Mouse (Mus musculus): Measurements from ENCODE around the gene Sycp2. TPM values are rescaled to one million over a fixed set of nuclear protein-coding genes. Genes with fewer than 3 reads are reported as not detected.

The Sycp2 gene
- polyA plus RNA-seq, 1 experiment, result not detected

- no peak overlapping the region for H3K4me3 ChIP-seq
- no peak overlapping the region for H3K4me2 ChIP-seq (ENCODE audit: low read depth)
- no peaks in the 10 kb centered on the region for H3K79me2 ChIP-seq (ENCODE audit: control insufficient read depth, insufficient read depth)
- no peaks in the 10 kb centered on the region for H3K36me3 ChIP-seq (ENCODE audit: control insufficient read depth, insufficient read depth)
- H3ac ChIP-seq (ENCODE audit: control insufficient read depth, insufficient read length), result no peak overlapping the region
- TF ChIP-seq USF1 (IDR thresholded peaks at IDR 0.05; ENCODE audit: low read depth), result no peak
- TF ChIP-seq SRF (IDR thresholded peaks at IDR 0.05; ENCODE audit: control insufficient read depth, insufficient read length, low read depth), result no peak
- no peak for TF ChIP-seq MAX (IDR thresholded peaks at IDR 0.05; ENCODE audit: low read depth)
- TF ChIP-seq TCF3 (IDR thresholded peaks at IDR 0.05; ENCODE audit: insufficient read length, low read depth), result no peak
- TF ChIP-seq POLR2AphosphoS2 (IDR thresholded peaks at IDR 0.05; ENCODE audit: insufficient read length, low read depth), result no peak
- no peak for TF ChIP-seq MYOD1 (IDR thresholded peaks at IDR 0.05; ENCODE audit: control insufficient read depth in 1 of 3, insufficient read length in 2 of 3, low read depth in 2 of 3)
- no peak for TF ChIP-seq CEBPB (IDR thresholded peaks at IDR 0.05; ENCODE audit: insufficient read depth, poor library complexity, severe bottlenecking)
- TF ChIP-seq MYOG (IDR thresholded peaks at IDR 0.05; ENCODE audit: control insufficient read depth in 1 of 3, insufficient read depth in 1 of 3, insufficient read length in 2 of 3, low read depth in 2 of 3), result no peak
- TF ChIP-seq TCF12 (IDR thresholded peaks at IDR 0.05; ENCODE audit: insufficient read depth, poor library complexity, severe bottlenecking), result no peak
- no peak for TF ChIP-seq POLR2A (IDR thresholded peaks at IDR 0.05; ENCODE audit: insufficient read length, low read depth)
- no peak for TF ChIP-seq E2F4 (IDR thresholded peaks at IDR 0.05; ENCODE audit: insufficient read depth)
- no peak for TF ChIP-seq REST (IDR thresholded peaks at IDR 0.05; ENCODE audit: insufficient read depth, insufficient read length)
- H3K27me3 ChIP-seq (ENCODE audit: control insufficient read depth, insufficient read depth, insufficient read length), result no peaks in the 10 kb centered on the region
These were observed 83.1 kb downstream of the Sycp2 start for GRCm38 (mm10) chr2:178324410-178324809.

GRCm38 (mm10) chr2:178321271-178321670, 86.2 kb downstream of the Sycp2 start:
- Histone ChIP-seq H3K79me2 (ENCODE audit: control insufficient read depth, insufficient read depth) (no peaks in the 10 kb centered on the region), H3ac (ENCODE audit: control insufficient read depth, insufficient read length) (no peak overlapping the region), H3K4me2 (ENCODE audit: low read depth) (no peak overlapping the region), H3K27me3 (ENCODE audit: control insufficient read depth, insufficient read depth, insufficient read length) (no peaks in the 10 kb centered on the region), H3K4me3 (no peak overlapping the region), H3K36me3 (ENCODE audit: control insufficient read depth, insufficient read depth) (no peaks in the 10 kb centered on the region)
- TF ChIP-seq E2F4 (IDR thresholded peaks at IDR 0.05; ENCODE audit: insufficient read depth) (no peak), POLR2AphosphoS2 (IDR thresholded peaks at IDR 0.05; ENCODE audit: insufficient read length, low read depth) (no peak), SRF (IDR thresholded peaks at IDR 0.05; ENCODE audit: control insufficient read depth, insufficient read length, low read depth) (no peak), MYOG (IDR thresholded peaks at IDR 0.05; ENCODE audit: control insufficient read depth in 1 of 3, insufficient read depth in 1 of 3, insufficient read length in 2 of 3, low read depth in 2 of 3) (no peak), TCF12 (IDR thresholded peaks at IDR 0.05; ENCODE audit: insufficient read depth, poor library complexity, severe bottlenecking) (no peak), MAX (IDR thresholded peaks at IDR 0.05; ENCODE audit: low read depth) (no peak), REST (IDR thresholded peaks at IDR 0.05; ENCODE audit: insufficient read depth, insufficient read length) (no peak), POLR2A (IDR thresholded peaks at IDR 0.05; ENCODE audit: insufficient read length, low read depth) (no peak), TCF3 (IDR thresholded peaks at IDR 0.05; ENCODE audit: insufficient read length, low read depth) (no peak), CEBPB (IDR thresholded peaks at IDR 0.05; ENCODE audit: insufficient read depth, poor library complexity, severe bottlenecking) (no peak)

- Histone ChIP-seq H3K27me3 (ENCODE audit: control insufficient read depth, insufficient read depth, insufficient read length) (no peaks in the 10 kb centered on the region), H3K79me2 (ENCODE audit: control insufficient read depth, insufficient read depth) (no peaks in the 10 kb centered on the region), H3K4me2 (ENCODE audit: low read depth) (no peak overlapping the region), H3K36me3 (ENCODE audit: control insufficient read depth, insufficient read depth) (no peaks in the 10 kb centered on the region), H3ac (ENCODE audit: control insufficient read depth, insufficient read length) (no peak overlapping the region), H3K4me3 (no peak overlapping the region)
- no peak for TF ChIP-seq POLR2AphosphoS2 (IDR thresholded peaks at IDR 0.05; ENCODE audit: insufficient read length, low read depth)
- TF ChIP-seq TCF3 (IDR thresholded peaks at IDR 0.05; ENCODE audit: insufficient read length, low read depth), result no peak
- TF ChIP-seq USF1 (IDR thresholded peaks at IDR 0.05; ENCODE audit: low read depth), result no peak
- TF ChIP-seq MYOG (IDR thresholded peaks at IDR 0.05; ENCODE audit: control insufficient read depth in 1 of 3, insufficient read depth in 1 of 3, insufficient read length in 2 of 3, low read depth in 2 of 3), result no peak
- TF ChIP-seq POLR2A (IDR thresholded peaks at IDR 0.05; ENCODE audit: insufficient read length, low read depth), result no peak
- TF ChIP-seq CEBPB (IDR thresholded peaks at IDR 0.05; ENCODE audit: insufficient read depth, poor library complexity, severe bottlenecking), result no peak
- TF ChIP-seq MYOD1 (IDR thresholded peaks at IDR 0.05; ENCODE audit: control insufficient read depth in 1 of 3, insufficient read length in 2 of 3, low read depth in 2 of 3), result no peak
- no peak for TF ChIP-seq TCF12 (IDR thresholded peaks at IDR 0.05; ENCODE audit: insufficient read depth, poor library complexity, severe bottlenecking)
- no peak for TF ChIP-seq REST (IDR thresholded peaks at IDR 0.05; ENCODE audit: insufficient read depth, insufficient read length)
- no peak for TF ChIP-seq E2F4 (IDR thresholded peaks at IDR 0.05; ENCODE audit: insufficient read depth)
- TF ChIP-seq MAX (IDR thresholded peaks at IDR 0.05; ENCODE audit: low read depth), result no peak
- no peak for TF ChIP-seq SRF (IDR thresholded peaks at IDR 0.05; ENCODE audit: control insufficient read depth, insufficient read length, low read depth)
These were observed 87.7 kb downstream of the Sycp2 start for GRCm38 (mm10) chr2:178319766-178320165.

GRCm38 (mm10) chr2:178316281-178316680, 91.2 kb downstream of the Sycp2 start:
- no peak for TF ChIP-seq POLR2AphosphoS2 (IDR thresholded peaks at IDR 0.05; ENCODE audit: insufficient read length, low read depth)
- TF ChIP-seq POLR2A (IDR thresholded peaks at IDR 0.05; ENCODE audit: insufficient read length, low read depth), result no peak
- TF ChIP-seq MYOD1 (IDR thresholded peaks at IDR 0.05; ENCODE audit: control insufficient read depth in 1 of 3, insufficient read length in 2 of 3, low read depth in 2 of 3), result no peak
- TF ChIP-seq MAX (IDR thresholded peaks at IDR 0.05; ENCODE audit: low read depth), result no peak
- TF ChIP-seq E2F4 (IDR thresholded peaks at IDR 0.05; ENCODE audit: insufficient read depth), result no peak
- no peak for TF ChIP-seq USF1 (IDR thresholded peaks at IDR 0.05; ENCODE audit: low read depth)
- no peak for TF ChIP-seq SRF (IDR thresholded peaks at IDR 0.05; ENCODE audit: control insufficient read depth, insufficient read length, low read depth)
- H3K36me3 ChIP-seq (ENCODE audit: control insufficient read depth, insufficient read depth), result no peaks in the 10 kb centered on the region
- no peak overlapping the region for H3K4me3 ChIP-seq
- H3K4me2 ChIP-seq (ENCODE audit: low read depth), result no peak overlapping the region
- no peaks in the 10 kb centered on the region for H3K27me3 ChIP-seq (ENCODE audit: control insufficient read depth, insufficient read depth, insufficient read length)
- no peaks in the 10 kb centered on the region for H3K79me2 ChIP-seq (ENCODE audit: control insufficient read depth, insufficient read depth)
- H3ac ChIP-seq (ENCODE audit: control insufficient read depth, insufficient read length), result no peak overlapping the region

GRCm38 (mm10) chr2:178313539-178313938, 93.9 kb downstream of the Sycp2 start:
- Histone ChIP-seq H3ac (ENCODE audit: control insufficient read depth, insufficient read length) (no peak overlapping the region), H3K4me2 (ENCODE audit: low read depth) (no peak overlapping the region), H3K4me3 (no peak overlapping the region), H3K36me3 (ENCODE audit: control insufficient read depth, insufficient read depth) (no peaks in the 10 kb centered on the region), H3K27me3 (ENCODE audit: control insufficient read depth, insufficient read depth, insufficient read length) (no peaks in the 10 kb centered on the region), H3K79me2 (ENCODE audit: control insufficient read depth, insufficient read depth) (no peaks in the 10 kb centered on the region)
- TF ChIP-seq CEBPB (IDR thresholded peaks at IDR 0.05; ENCODE audit: insufficient read depth, poor library complexity, severe bottlenecking), result no peak
- TF ChIP-seq TCF3 (IDR thresholded peaks at IDR 0.05; ENCODE audit: insufficient read length, low read depth), result no peak
- TF ChIP-seq USF1 (IDR thresholded peaks at IDR 0.05; ENCODE audit: low read depth), result no peak
- TF ChIP-seq REST (IDR thresholded peaks at IDR 0.05; ENCODE audit: insufficient read depth, insufficient read length), result no peak
- no peak for TF ChIP-seq MYOG (IDR thresholded peaks at IDR 0.05; ENCODE audit: control insufficient read depth in 1 of 3, insufficient read depth in 1 of 3, insufficient read length in 2 of 3, low read depth in 2 of 3)
- no peak for TF ChIP-seq POLR2AphosphoS2 (IDR thresholded peaks at IDR 0.05; ENCODE audit: insufficient read length, low read depth)
- TF ChIP-seq SRF (IDR thresholded peaks at IDR 0.05; ENCODE audit: control insufficient read depth, insufficient read length, low read depth), result no peak
- TF ChIP-seq E2F4 (IDR thresholded peaks at IDR 0.05; ENCODE audit: insufficient read depth), result no peak
- TF ChIP-seq MYOD1 (IDR thresholded peaks at IDR 0.05; ENCODE audit: control insufficient read depth in 1 of 3, insufficient read length in 2 of 3, low read depth in 2 of 3), result no peak
- TF ChIP-seq POLR2A (IDR thresholded peaks at IDR 0.05; ENCODE audit: insufficient read length, low read depth), result no peak
- no peak for TF ChIP-seq MAX (IDR thresholded peaks at IDR 0.05; ENCODE audit: low read depth)
- no peak for TF ChIP-seq TCF12 (IDR thresholded peaks at IDR 0.05; ENCODE audit: insufficient read depth, poor library complexity, severe bottlenecking)
